Mouse (Mus musculus) G1E (cell line): Measurements from ENCODE around the gene Hist1h2ak.

Source experiments
- CTCF ChIP-seq: IDR thresholded peaks from 2 replicates; pipeline ENCODE4 v1.5.1; 2012; ENCODE audit warnings: low read depth, low read length, inconsistent platforms, mixed read lengths
- TAL1 ChIP-seq: conservative IDR thresholded peaks from 2 replicates; pipeline ENCODE4 v1.6.1; 2012; ENCODE audit warnings: low read depth, low read length, inconsistent platforms, mixed read lengths

GRCm38 (mm10) chr13:21787760-21788593, 34.4 kb upstream of the Hist1h2ak start:
- TF ChIP-seq TAL1: no peak
- no peak for TF ChIP-seq CTCF
